Mouse (Mus musculus) heart, postnatal 0 days (tissue): ENCODE data around the gene Ripk4. TPM values are rescaled to one million over a fixed set of nuclear protein-coding genes. Genes with fewer than 3 reads are reported as not detected.

Source experiments
- ATAC-seq: fragments of 200-750 bp; cut with Nextera tagmentation; 2 replicates; pipeline ENCODE4 v1.8.0; 2017; ENCODE audit warnings: low read depth, moderate number of reproducible peaks, moderate library complexity; ENCODE audit not compliant: insufficient read depth
- DNase-seq: peaks from one replicate; pipeline ENCODE4 v3.0.0-alpha.2; 2016; ENCODE audit warnings: low spot score
- H3K27ac ChIP-seq: fragments of 300-500 bp; sonication (generic); 2 replicates; pipeline ENCODE4 v1.5.1; 2014; ENCODE audit warnings: low read depth, mild to moderate bottlenecking
- H3K27me3 ChIP-seq: fragments of 300-500 bp; sonication (generic); 2 replicates; pipeline ENCODE4 v1.6.1; 2014; ENCODE audit warnings: low read length, mixed read lengths; ENCODE audit not compliant: control insufficient read depth, insufficient read depth
- H3K36me3 ChIP-seq: fragments of 300-500 bp; sonication (generic); replicated peaks from 2 replicates; pipeline ENCODE4 v1.6.1; 2014; ENCODE audit warnings: low read length, mixed read lengths; ENCODE audit not compliant: control insufficient read depth, insufficient read depth
- H3K4me1 ChIP-seq: fragments of 300-500 bp; sonication (generic); 2 replicates; pipeline ENCODE4 v1.6.1; 2014; ENCODE audit warnings: antibody characterized with exemption; ENCODE audit not compliant: control insufficient read depth, insufficient read depth
- H3K4me2 ChIP-seq: fragments of 300-500 bp; sonication (generic); 2 replicates; pipeline ENCODE4 v1.6.1; 2014; ENCODE audit warnings: low read depth, mild to moderate bottlenecking, low read length, moderate library complexity
- H3K4me3 ChIP-seq: fragments of 300-500 bp; sonication (generic); 2 replicates; pipeline ENCODE4 v1.5.1; 2014; ENCODE audit warnings: low read depth, low read length
- H3K9ac ChIP-seq: fragments of 300-500 bp; sonication (generic); replicated peaks from 2 replicates; pipeline ENCODE4 v1.6.1; 2014; ENCODE audit warnings: low read depth, low read length, mixed read lengths
- H3K9me3 ChIP-seq: fragments of 300-500 bp; sonication (generic); replicated peaks from 2 replicates; pipeline ENCODE4 v1.6.1; 2016; ENCODE audit warnings: low read length; ENCODE audit not compliant: control insufficient read depth
- CTCF ChIP-seq: IDR thresholded peaks from 2 replicates; pipeline ENCODE4 v1.5.1; 2016; ENCODE audit warnings: antibody characterized with exemption, control low read depth, low read depth
- EP300 ChIP-seq: IDR thresholded peaks from 2 replicates; pipeline ENCODE4 v1.6.1; 2016; ENCODE audit warnings: antibody characterized with exemption, low read depth
- WGBS: fragments of 180-500 bp; shearing (Covaris S2); extraction: QIAGEN DNeasy Blood & Tissue Kit; methylation state at CpG from one replicate; pipeline ENCODE4 v1.1.7; 2014; 5-methylcytosine and 5-hydroxymethylcytosine counted together
- polyA plus RNA-seq: library from polyadenylated mRNA; unstranded; fragments of >200 nt; fragmentation: Nextera tagmentation; extraction: Ambion mirVana; gene quantifications from 2 replicates; pipeline ENCODE4 v1.2.1, GENCODE M21; 2015
- total RNA-seq: library from RNA; depleted of rRNA; stranded (reverse); fragments of >200 nt; gene quantifications from 2 replicates; pipeline ENCODE4 v1.2.3, GENCODE M21; 2014; ENCODE audit warnings: low replicate concordance

The Ripk4 gene
- total and polyA plus RNA-seq, 2 experiments from 2014 or later = 1.1 to 4.3 TPM

DNA sequence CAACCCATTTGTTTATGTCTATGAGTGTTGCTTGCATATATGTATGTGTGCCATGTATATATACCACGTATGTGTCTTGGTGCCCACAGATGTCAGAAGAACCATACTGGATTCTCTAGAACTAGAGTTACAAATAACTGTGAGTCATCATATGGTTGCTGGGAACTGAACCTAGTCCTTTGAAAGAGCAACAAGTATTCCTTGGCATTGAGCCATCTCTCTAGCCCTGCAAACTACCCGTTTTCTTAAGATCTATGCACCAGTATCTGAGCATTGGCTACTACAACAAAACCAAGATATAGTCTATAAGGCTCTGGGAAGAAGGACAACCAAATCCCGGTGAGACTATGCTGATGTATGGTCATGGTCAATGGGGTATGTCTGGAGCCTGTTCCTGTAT, 33.6 kb upstream of the Ripk4 start:
- H3K9ac ChIP-seq = no peak overlapping the region
- WGBS = 79% methylated on average over 3 of the region's 3 CpGs
- no peak overlapping the region for H3K4me3 ChIP-seq
- H3K27me3 ChIP-seq = no peaks in the 10 kb centered on the region
- H3K9me3 ChIP-seq = no peaks in the 10 kb centered on the region
- peaks cover 68% of the 10 kb centered on the region for H3K36me3 ChIP-seq
- no peak overlapping the region for H3K27ac ChIP-seq
- no peak for ATAC-seq
- no peak overlapping the region for H3K4me2 ChIP-seq
- no peaks in the 10 kb centered on the region for H3K4me1 ChIP-seq
- TF ChIP-seq CTCF (no peak), EP300 (no peak)
- DNase-seq = no peak

DNA sequence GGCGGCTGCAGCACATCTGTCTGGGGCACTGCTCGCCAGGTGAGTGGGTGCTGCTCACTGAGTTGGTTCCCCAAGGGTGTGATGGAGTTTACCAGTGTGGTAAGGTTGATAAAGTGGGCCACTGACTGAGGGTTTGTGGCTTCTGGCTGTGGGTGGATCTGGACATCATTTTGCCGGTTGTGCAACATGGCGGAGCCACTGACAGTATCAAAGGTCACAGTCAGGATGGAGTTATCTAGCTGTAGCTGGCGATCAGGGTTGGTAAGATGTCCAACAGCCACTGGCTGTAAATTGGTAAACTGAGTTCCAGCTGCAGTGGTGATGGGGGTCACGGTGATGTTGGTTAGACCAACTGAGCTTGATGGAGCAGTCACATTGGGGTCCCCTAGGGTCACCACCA, 30.7 kb upstream of the Ripk4 start:
- Histone ChIP-seq H3K27ac (no peak overlapping the region), H3K4me2 (no peak overlapping the region), H3K9ac (no peak overlapping the region), H3K4me1 (no peaks in the 10 kb centered on the region), H3K27me3 (no peaks in the 10 kb centered on the region), H3K9me3 (no peaks in the 10 kb centered on the region), H3K4me3 (no peak overlapping the region), H3K36me3 (peaks cover 62% of the 10 kb centered on the region)
- no peak for ATAC-seq
- 94% methylated on average over 6 of the region's 6 CpGs for WGBS
- no peak for TF ChIP-seq EP300
- no peak for TF ChIP-seq CTCF
- no peak for DNase-seq

DNA sequence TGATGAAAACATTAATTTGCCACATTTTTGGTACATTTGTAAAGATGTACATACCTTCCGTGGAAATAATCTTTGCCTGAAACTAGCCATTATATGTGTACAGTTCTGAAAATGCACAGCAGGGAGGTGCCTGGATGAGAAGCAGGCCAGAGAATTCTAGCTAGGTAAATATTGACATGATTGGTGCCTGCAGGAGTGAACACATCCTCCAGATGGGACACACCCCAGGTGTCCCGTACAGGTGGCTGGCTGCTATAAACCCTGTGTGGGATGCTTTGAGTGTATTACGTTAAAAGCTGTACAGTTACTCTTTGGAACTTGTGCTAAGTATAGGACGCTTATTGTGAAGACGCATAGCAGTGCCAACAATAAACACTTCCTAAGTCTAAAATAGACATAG, 19.5 kb upstream of the Ripk4 start:
- H3K4me2 ChIP-seq = no peak overlapping the region
- no peaks in the 10 kb centered on the region for H3K27me3 ChIP-seq
- H3K36me3 ChIP-seq = no peaks in the 10 kb centered on the region
- H3K9me3 ChIP-seq = no peaks in the 10 kb centered on the region
- 0 out of 2 replicates have a peak, but pooled peaks cover 3% of the 10 kb centered on the region for H3K4me1 ChIP-seq
- no peak for TF ChIP-seq EP300
- no peak for TF ChIP-seq CTCF
- ATAC-seq = no peak
- H3K27ac ChIP-seq = no peak overlapping the region
- 73% methylated on average over 5 of the region's 5 CpGs for WGBS
- DNase-seq = no peak
- H3K9ac ChIP-seq = no peak overlapping the region
- no peak overlapping the region for H3K4me3 ChIP-seq

DNA sequence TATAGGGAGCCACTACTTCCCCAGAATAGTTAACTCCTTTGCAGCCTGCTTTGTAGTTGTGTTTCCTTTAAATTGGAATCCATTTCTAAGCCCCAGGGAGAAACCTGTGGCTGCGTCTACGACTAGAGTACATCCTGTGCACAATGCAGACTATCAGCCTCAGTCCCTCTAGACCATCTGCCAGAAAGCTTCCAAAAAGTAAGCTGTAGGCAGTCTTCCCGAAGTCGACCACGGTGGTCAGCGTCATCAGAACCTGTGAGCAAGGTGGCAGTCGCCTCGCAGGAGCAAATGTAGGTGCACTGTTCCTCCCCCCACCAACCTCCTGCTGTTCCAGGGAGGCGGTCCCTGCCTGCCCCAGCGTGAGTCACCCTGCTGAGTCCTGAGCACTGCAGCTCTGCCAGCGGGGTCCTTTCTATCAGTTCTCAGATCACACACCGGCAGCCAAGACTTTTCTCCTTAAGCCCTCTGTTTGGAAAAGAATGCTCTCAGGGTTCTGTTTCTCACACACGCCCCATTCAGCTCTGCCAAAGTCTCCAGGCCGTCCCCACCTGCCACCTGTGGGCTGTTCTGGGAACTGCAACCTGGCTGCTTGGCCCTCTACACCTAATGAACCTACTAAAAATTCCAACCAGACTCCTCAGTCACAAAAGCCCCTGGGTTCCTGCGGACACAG, 14.9 kb upstream of the Ripk4 start:
- 27% methylated on average over 15 of the region's 15 CpGs for WGBS
- H3K4me1 ChIP-seq = no peaks in the 10 kb centered on the region
- no peaks in the 10 kb centered on the region for H3K27me3 ChIP-seq
- peak overlapping the region; percentile 40 for H3K4me2 ChIP-seq
- no peak overlapping the region for H3K27ac ChIP-seq
- H3K9me3 ChIP-seq = no peaks in the 10 kb centered on the region
- no peak overlapping the region for H3K4me3 ChIP-seq
- H3K9ac ChIP-seq = no peak overlapping the region
- peak; percentile 60 for ATAC-seq
- no peaks in the 10 kb centered on the region for H3K36me3 ChIP-seq
- peak; percentile 63 for DNase-seq
- TF ChIP-seq EP300 = no peak
- peak; percentile 88 for TF ChIP-seq CTCF

DNA sequence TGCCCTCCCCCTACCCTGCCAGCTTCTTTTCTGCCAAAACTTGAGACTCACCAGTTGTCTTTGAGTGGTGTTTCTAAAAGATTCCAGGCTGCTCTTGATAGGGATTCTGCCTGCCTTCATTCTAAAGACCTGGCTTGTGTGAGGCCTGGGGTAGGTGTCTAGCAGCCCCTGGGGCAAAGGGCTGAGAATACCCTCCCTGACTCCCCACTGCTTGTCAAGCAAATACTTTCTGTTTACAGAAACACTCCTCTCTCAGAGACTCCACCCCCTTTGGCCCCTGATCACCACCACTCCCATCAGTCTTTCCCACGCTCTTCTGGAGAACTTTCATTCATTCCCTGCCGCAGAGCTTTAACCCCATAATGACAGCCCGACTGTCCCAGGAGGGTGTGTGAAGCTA, 2.9 kb upstream of the Ripk4 start:
- DNase-seq = no peak
- no peak for ATAC-seq
- WGBS = 35% methylated on average over 3 of the region's 3 CpGs

DNA sequence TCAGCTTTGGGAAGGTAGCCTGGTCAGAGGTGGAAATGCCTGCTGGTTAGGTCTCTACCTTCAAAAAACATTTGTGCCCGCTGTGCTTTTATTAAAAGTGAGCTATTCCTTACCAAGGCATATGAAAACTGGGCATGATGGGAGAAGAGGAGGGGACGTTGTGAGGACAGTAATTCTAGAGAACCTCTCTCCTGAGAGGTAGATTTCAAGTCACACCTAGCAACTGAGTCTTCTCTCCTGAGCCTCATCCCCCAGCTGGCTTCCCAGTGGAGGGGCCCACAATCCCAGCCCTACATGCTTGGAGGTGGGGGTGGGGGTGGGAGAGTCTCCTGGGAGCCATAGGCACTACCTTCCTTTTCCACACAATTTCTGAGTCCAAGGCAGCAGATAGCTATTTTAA, 1.0 kb upstream of the Ripk4 start:
- Histone ChIP-seq H3K36me3 (no peaks in the 10 kb centered on the region), H3K27ac (no peak overlapping the region), H3K4me2 (no peak overlapping the region), H3K4me1 (peaks cover 6% of the 10 kb centered on the region; the same call in 1 of the 2 replicates), H3K27me3 (peaks cover 45% of the 10 kb centered on the region), H3K9me3 (no peaks in the 10 kb centered on the region), H3K4me3 (no peak overlapping the region), H3K9ac (no peak overlapping the region)
- DNase-seq (no peak), ATAC-seq (no peak)
- WGBS = 72% methylated on average over 2 of the region's 2 CpGs
- no peak for TF ChIP-seq CTCF
- TF ChIP-seq EP300 = no peak

More for the DNA sequence above, 2.9 kb upstream of the Ripk4 start:
- Histone ChIP-seq H3K9ac (no peak overlapping the region), H3K27me3 (peaks cover 45% of the 10 kb centered on the region), H3K9me3 (no peaks in the 10 kb centered on the region), H3K4me2 (no peak overlapping the region), H3K27ac (no peak overlapping the region), H3K4me3 (no peak overlapping the region), H3K36me3 (no peaks in the 10 kb centered on the region), H3K4me1 (no peaks in the 10 kb centered on the region; the same call in 1 of the 2 replicates)
- TF ChIP-seq CTCF = no peak
- TF ChIP-seq EP300 = no peak
